Mouse (Mus musculus): ENCODE measurements around the gene Ltb. TPM values are rescaled to one million over a fixed set of nuclear protein-coding genes. Genes with fewer than 3 reads are reported as not detected.

Gene Ltb
- polyA plus RNA-seq, 1 experiment from 2014 or later: 1.2 TPM

- H3K9me3 ChIP-seq (replicated peaks): no peaks in the 10 kb centered on the region
- no peak for ATAC-seq (ENCODE audit: insufficient read depth)
- no peak overlapping the region for H3K4me3 ChIP-seq (replicated peaks)
- H3K27me3 ChIP-seq: peaks cover 9% of the 10 kb centered on the region
- 61% methylated on average over 3 of the region's 3 CpGs for WGBS (ENCODE audit: insufficient replicate concordance)
- H3K9ac ChIP-seq: no peak overlapping the region
- no peaks in the 10 kb centered on the region for H3K36me3 ChIP-seq (replicated peaks)
- H3K27ac ChIP-seq (replicated peaks): no peak overlapping the region
- no peak overlapping the region for H3K4me2 ChIP-seq
- H3K4me1 ChIP-seq (replicated peaks): peaks cover 4% of the 10 kb centered on the region; the same call in 1 of the 2 replicates
Measured at GRCm38 (mm10) chr17:35210593-35210992, 16.4 kb downstream of the Ltb start.

DNA sequence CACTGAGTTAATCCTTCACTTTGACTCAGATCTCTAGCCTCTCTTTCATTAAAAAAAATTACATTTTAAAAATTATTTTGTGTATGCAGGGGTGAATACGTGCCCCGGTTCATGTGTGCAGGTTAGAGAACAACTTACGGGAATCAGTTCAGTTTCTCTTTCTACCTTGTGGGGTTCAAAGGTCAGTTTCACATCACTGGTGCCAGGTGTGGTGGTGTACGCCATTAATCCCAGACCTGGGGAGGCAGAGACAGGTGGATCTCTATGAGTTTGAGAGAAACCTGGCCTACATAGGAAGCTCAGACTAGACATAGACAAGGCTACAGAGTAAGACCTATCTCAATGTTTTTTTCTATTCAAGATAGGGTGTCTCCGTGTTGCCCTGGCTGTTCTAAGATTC, 18.8 kb downstream of the Ltb start:
- no peaks in the 10 kb centered on the region for H3K36me3 ChIP-seq (replicated peaks)
- no peak overlapping the region for H3K4me3 ChIP-seq (replicated peaks)
- H3K4me1 ChIP-seq (replicated peaks): peaks cover 8% of the 10 kb centered on the region
- H3K9ac ChIP-seq: no peak overlapping the region
- no peak overlapping the region for H3K4me2 ChIP-seq
- peaks cover 9% of the 10 kb centered on the region for H3K27me3 ChIP-seq
- 69% methylated on average over 5 of the region's 5 CpGs for WGBS (ENCODE audit: insufficient replicate concordance)
- no peak overlapping the region for H3K27ac ChIP-seq (replicated peaks)
- H3K9me3 ChIP-seq (replicated peaks): no peaks in the 10 kb centered on the region
- no peak for ATAC-seq (ENCODE audit: insufficient read depth)

- Histone ChIP-seq H3K36me3 (replicated peaks) (peaks cover 13% of the 10 kb centered on the region; the same call in 1 of the 2 replicates), H3K4me3 (replicated peaks) (no peak overlapping the region), H3K4me1 (replicated peaks) (peaks cover 47% of the 10 kb centered on the region), H3K9me3 (replicated peaks) (no peaks in the 10 kb centered on the region), H3K27ac (replicated peaks) (peak overlapping the region; percentile 61), H3K27me3 (0 out of 2 replicates have a peak, but pooled peaks cover 3% of the 10 kb centered on the region), H3K4me2 (peak overlapping the region; percentile 34), H3K9ac (no peak overlapping the region)
- peak; percentile 51; the same call in 1 of the 2 replicates for ATAC-seq (ENCODE audit: insufficient read depth)
- 14% methylated on average over 18 of the region's 18 CpGs for WGBS (ENCODE audit: insufficient replicate concordance)
Measured at GRCm38 (mm10) chr17:35218516-35219193, 24.4 kb downstream of the Ltb start.

GRCm38 (mm10) chr17:35219601-35220041, 25.4 kb downstream of the Ltb start:
- WGBS (ENCODE audit: insufficient replicate concordance): 11% methylated on average over 6 of the region's 6 CpGs
- Histone ChIP-seq H3K4me3 (replicated peaks) (no peak overlapping the region), H3K27me3 (0 out of 2 replicates have a peak, but pooled peaks cover 3% of the 10 kb centered on the region), H3K27ac (replicated peaks) (peak overlapping the region; percentile 61), H3K4me1 (replicated peaks) (peaks cover 44% of the 10 kb centered on the region), H3K36me3 (replicated peaks) (peaks cover 13% of the 10 kb centered on the region; the same call in 1 of the 2 replicates), H3K4me2 (no peak overlapping the region), H3K9me3 (replicated peaks) (no peaks in the 10 kb centered on the region), H3K9ac (no peak overlapping the region)
- ATAC-seq (ENCODE audit: insufficient read depth): no peak

DNA sequence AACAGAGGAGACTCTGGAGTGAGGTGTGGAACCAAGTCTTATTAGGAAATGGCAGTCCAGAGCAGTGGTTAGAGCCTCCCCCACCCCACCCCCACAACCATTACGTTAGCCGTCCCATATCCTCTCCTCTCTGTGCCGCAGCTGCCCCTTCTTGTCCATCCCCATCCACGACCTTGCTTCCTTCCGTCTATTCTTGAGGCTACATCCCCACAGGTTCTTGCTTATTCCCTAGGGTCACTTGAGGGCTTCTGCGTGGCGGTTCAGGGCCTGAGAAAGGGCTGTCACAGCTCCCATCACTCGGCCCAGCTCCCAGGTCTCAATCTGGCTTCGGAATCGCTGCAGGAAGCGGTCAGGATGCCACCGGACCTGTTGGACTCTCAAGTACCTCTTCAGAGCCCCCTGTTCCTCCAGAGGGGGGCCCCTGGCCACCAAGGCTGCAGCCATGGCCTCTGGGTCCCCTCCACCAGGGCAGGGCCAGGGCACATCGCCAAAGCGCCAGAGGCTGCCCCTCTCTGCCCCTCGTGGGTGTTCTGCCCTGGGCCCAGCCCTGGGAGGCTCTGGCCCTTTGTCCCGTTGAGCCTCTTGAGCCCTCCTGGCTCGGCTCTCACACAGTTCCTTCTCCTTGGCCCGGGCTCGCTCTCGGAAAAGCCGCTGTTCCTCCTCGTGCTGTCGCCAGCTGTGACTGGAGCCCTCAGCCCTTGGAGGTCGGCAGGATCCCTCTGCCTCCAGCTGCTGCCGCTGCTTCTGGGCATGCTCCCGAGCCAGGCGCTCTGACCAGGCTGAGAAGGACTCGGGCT, 26.1 kb downstream of the Ltb start, which contains the start of gene Gm16181:
Gene Gm16181, plus strand, starts transcription at position 679 of the 797 bp plus-strand sequence.
- Histone ChIP-seq H3K27me3 (0 out of 2 replicates have a peak, but pooled peaks cover 2% of the 10 kb centered on the region), H3K4me3 (replicated peaks) (no peak within 1 kb of the TSS), H3K9me3 (replicated peaks) (no peaks in the 10 kb centered on the region), H3K4me2 (0 out of 2 replicates have a peak within 1 kb of the TSS, but pooled peaks have one; percentile 10), H3K36me3 (replicated peaks) (peaks cover 19% of the 10 kb centered on the region), H3K4me1 (replicated peaks) (peaks cover 43% of the 10 kb centered on the region), H3K9ac (no peak within 1 kb of the TSS), H3K27ac (replicated peaks) (peak within 1 kb of the TSS; percentile 61)
- ATAC-seq (ENCODE audit: insufficient read depth): no peak
- 56% methylated on average over 28 of the region's 28 CpGs for WGBS (ENCODE audit: insufficient replicate concordance)

DNA sequence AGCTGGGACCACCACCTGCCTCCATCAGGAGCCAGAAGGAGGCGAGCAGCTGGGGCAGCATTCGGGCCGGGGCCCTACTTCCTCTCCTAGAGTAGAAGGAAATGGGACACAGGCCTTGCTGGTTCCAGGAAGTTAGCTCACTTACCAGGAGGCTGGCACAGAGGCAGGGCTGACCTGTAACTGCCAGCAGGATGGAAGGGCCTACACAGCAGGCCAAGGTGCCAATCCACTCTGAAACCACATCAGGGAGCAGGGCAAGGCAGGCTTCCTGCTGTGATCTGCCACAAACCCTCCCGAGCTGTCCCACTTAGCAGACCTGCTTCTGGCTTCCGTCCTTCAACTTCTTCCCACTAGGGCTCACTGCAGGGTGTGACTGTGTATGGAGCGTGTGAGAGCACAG, 28.1 kb downstream of the Ltb start:
- Histone ChIP-seq H3K9ac (no peak overlapping the region), H3K36me3 (replicated peaks) (peaks cover 21% of the 10 kb centered on the region), H3K27me3 (no peaks in the 10 kb centered on the region), H3K4me2 (no peak overlapping the region; the same call in 1 of the 2 replicates), H3K27ac (replicated peaks) (peak overlapping the region; percentile 53; the same call in 1 of the 2 replicates), H3K9me3 (replicated peaks) (no peaks in the 10 kb centered on the region), H3K4me1 (replicated peaks) (peaks cover 52% of the 10 kb centered on the region), H3K4me3 (replicated peaks) (no peak overlapping the region)
- ATAC-seq (ENCODE audit: insufficient read depth): no peak
- WGBS (ENCODE audit: insufficient replicate concordance): 46% methylated on average over 6 of the region's 6 CpGs

DNA sequence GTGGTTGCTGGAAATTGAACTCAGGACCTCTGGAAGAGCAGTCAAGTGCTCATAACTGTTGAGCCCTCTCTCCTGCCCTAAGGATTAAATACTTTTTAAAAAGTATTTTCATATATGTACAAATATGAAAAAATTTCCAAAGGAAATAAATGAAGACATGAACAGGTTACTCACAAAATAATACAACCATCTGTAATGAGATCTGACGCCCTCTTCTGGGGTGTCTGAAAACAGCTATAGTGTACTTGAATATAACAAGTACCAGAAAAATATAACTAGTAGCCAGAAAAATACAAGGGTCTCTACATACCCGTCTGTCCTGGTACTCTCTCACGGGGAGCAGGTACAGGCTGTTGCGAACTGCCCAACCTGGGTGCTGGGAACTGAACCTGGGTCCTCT, 30.4 kb downstream of the Ltb start:
- no peak overlapping the region for H3K27ac ChIP-seq (replicated peaks)
- H3K27me3 ChIP-seq: no peaks in the 10 kb centered on the region
- H3K9me3 ChIP-seq (replicated peaks): no peaks in the 10 kb centered on the region
- 77% methylated on average over 4 of the region's 4 CpGs for WGBS (ENCODE audit: insufficient replicate concordance)
- no peak overlapping the region for H3K9ac ChIP-seq
- no peak overlapping the region for H3K4me3 ChIP-seq (replicated peaks)
- peaks cover 43% of the 10 kb centered on the region for H3K36me3 ChIP-seq (replicated peaks)
- no peak overlapping the region for H3K4me2 ChIP-seq
- no peak for ATAC-seq (ENCODE audit: insufficient read depth)
- peaks cover 33% of the 10 kb centered on the region for H3K4me1 ChIP-seq (replicated peaks)

- H3K4me2 ChIP-seq: no peak overlapping the region
- ATAC-seq (ENCODE audit: insufficient read depth): no peak
- WGBS (ENCODE audit: insufficient replicate concordance): 85% methylated on average over 5 of the region's 5 CpGs
- no peaks in the 10 kb centered on the region for H3K9me3 ChIP-seq (replicated peaks)
- H3K9ac ChIP-seq: no peak overlapping the region
- no peak overlapping the region for H3K4me3 ChIP-seq (replicated peaks)
- peaks cover 47% of the 10 kb centered on the region for H3K36me3 ChIP-seq (replicated peaks)
- no peaks in the 10 kb centered on the region for H3K27me3 ChIP-seq
- no peak overlapping the region for H3K27ac ChIP-seq (replicated peaks)
- peaks cover 25% of the 10 kb centered on the region for H3K4me1 ChIP-seq (replicated peaks)
Measured at GRCm38 (mm10) chr17:35225456-35225855, 31.2 kb downstream of the Ltb start.

DNA sequence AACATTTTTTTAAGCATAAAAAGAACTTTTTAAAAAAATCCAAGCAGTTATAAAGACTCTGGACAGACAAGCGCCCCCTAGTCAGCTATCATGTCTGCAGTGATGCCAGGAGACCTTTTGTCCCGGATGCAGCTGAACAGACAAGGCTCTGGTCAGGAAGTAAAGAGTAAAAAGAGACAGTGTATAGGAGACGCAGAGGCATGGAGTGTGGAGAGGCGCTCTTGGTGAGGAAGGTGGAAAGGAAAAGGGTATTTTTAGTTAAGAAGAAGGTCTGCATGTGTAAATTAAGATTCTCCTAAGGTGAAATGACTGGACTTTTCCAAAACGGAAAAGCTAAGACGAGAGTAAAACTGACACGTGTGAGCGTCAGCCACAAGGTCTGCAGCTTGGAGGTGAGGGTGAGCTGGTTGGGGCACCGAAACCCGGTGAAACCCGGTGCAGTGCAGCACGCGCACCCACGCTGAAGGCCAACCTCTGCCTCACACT, 32.4 kb downstream of the Ltb start:
- Histone ChIP-seq H3K9me3 (replicated peaks) (no peaks in the 10 kb centered on the region), H3K36me3 (replicated peaks) (peaks cover 54% of the 10 kb centered on the region), H3K4me1 (replicated peaks) (peaks cover 28% of the 10 kb centered on the region), H3K9ac (no peak overlapping the region), H3K4me2 (no peak overlapping the region), H3K27me3 (no peaks in the 10 kb centered on the region), H3K27ac (replicated peaks) (no peak overlapping the region), H3K4me3 (replicated peaks) (no peak overlapping the region)
- no peak for ATAC-seq (ENCODE audit: insufficient read depth)
- WGBS (ENCODE audit: insufficient replicate concordance): 69% methylated on average over 14 of the region's 14 CpGs

GRCm38 (mm10) chr17:35231022-35231421, 36.8 kb downstream of the Ltb start:
- Histone ChIP-seq H3K27me3 (no peaks in the 10 kb centered on the region), H3K4me2 (no peak overlapping the region), H3K4me3 (replicated peaks) (no peak overlapping the region), H3K27ac (replicated peaks) (peak overlapping the region; percentile 7; the same call in 1 of the 2 replicates), H3K36me3 (replicated peaks) (peaks cover 52% of the 10 kb centered on the region), H3K4me1 (replicated peaks) (peaks cover 50% of the 10 kb centered on the region), H3K9me3 (replicated peaks) (no peaks in the 10 kb centered on the region), H3K9ac (no peak overlapping the region)
- no peak for ATAC-seq (ENCODE audit: insufficient read depth)
- WGBS (ENCODE audit: insufficient replicate concordance): 76% methylated on average over 10 of the region's 10 CpGs

DNA sequence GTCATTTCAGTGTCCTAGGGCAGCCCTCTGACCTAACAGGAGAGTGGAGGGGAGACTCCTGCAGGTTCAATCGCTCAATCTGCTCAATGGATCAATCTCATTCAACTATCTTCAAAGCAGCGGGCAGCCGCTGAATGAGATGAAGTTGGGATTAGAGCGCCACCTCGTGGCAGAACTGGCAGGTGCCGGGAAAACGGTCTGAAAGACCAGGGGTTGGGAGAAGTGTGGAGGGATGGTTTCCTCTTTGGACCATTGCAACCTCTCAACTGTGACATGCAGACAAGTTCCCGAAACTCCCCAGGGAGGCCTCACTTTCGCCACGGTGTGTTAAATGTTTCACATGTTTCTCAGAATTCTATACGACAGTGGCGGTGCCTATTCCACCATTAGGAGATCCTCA, 37.8 kb downstream of the Ltb start:
- no peaks in the 10 kb centered on the region for H3K9me3 ChIP-seq (replicated peaks)
- H3K9ac ChIP-seq: peak overlapping the region; percentile 6; the same call in 1 of the 2 replicates
- peaks cover 54% of the 10 kb centered on the region for H3K4me1 ChIP-seq (replicated peaks)
- H3K4me3 ChIP-seq (replicated peaks): peak overlapping the region; percentile 12
- 6% methylated on average over 12 of the region's 12 CpGs for WGBS (ENCODE audit: insufficient replicate concordance)
- H3K27ac ChIP-seq (replicated peaks): 0 out of 2 replicates have a peak overlapping the region, but pooled peaks have one; percentile 93
- ATAC-seq (ENCODE audit: insufficient read depth): no peak
- peak overlapping the region; percentile 95 for H3K4me2 ChIP-seq
- H3K27me3 ChIP-seq: no peaks in the 10 kb centered on the region
- peaks cover 52% of the 10 kb centered on the region for H3K36me3 ChIP-seq (replicated peaks)

Data from liver, embryonic 15.5 days (tissue).